25 mouse cellular contexts compared by ENCODE assay signal in genomic region chr5:132827555-132828333, GRCm38 (mm10).
A peak's percentile ranks its signal among the peaks of the same experiment; 100 is the strongest.
DNase-seq lines count a peak whose midpoint lies in the region; ATAC-seq and TF ChIP-seq lines count a peak whose summit lies in the region.
"Had no signal": no experiment of that assay in that cellular context is flagged by ENCODE, and none has a peak within 500 bp of the region (broad histone marks: within the 10 kb centered on the region; RNA-seq: fewer than 3 reads in every experiment).

No protein-coding gene starts in this region.

- H3K27me3 ChIP-seq in embryonic facial prominence, embryonic 13.5 days, result peaks cover 4% of the 10 kb centered on the region; the same call in 1 of the 2 replicates
- no peaks in the 10 kb centered on the region for H3K27me3 ChIP-seq in embryonic facial prominence, embryonic 10.5 days (replicated peaks; ENCODE audit: low read depth, poor library complexity, severe bottlenecking)
- H3K27me3 ChIP-seq in hindbrain, postnatal 0 days (ENCODE audit: insufficient read depth, low read length), result no peaks in the 10 kb centered on the region
- H3K27me3 ChIP-seq in hindbrain, embryonic 10.5 days (ENCODE audit: insufficient read depth, poor library complexity, severe bottlenecking), result no peaks in the 10 kb centered on the region
- H3K27me3 ChIP-seq in midbrain, embryonic 11.5 days (ENCODE audit: control insufficient read depth, insufficient read depth, low read length), result no peaks in the 10 kb centered on the region
- no peaks in the 10 kb centered on the region for H3K27me3 ChIP-seq in midbrain, embryonic 10.5 days (ENCODE audit: low read depth, poor library complexity, severe bottlenecking)
- no peaks in the 10 kb centered on the region for H3K27me3 ChIP-seq in limb, embryonic 14.5 days (ENCODE audit: control insufficient read depth, insufficient read depth, low read length)
- H3K27me3 ChIP-seq: megakaryocyte, embryonic 14.5 days; neural tube, embryonic 13.5 days had no signal

- WGBS in embryonic facial prominence, embryonic 13.5 days, result 57% methylated on average over 10 of the region's 10 CpGs
- 88% methylated on average over 10 of the region's 10 CpGs for WGBS in embryonic facial prominence, embryonic 10.5 days
- WGBS in hindbrain, postnatal 0 days, result 58% methylated on average over 10 of the region's 10 CpGs
- WGBS in hindbrain, embryonic 10.5 days, result 90% methylated on average over 10 of the region's 10 CpGs
- WGBS in midbrain, embryonic 11.5 days, result 90% methylated on average over 10 of the region's 10 CpGs
- 90% methylated on average over 10 of the region's 10 CpGs for WGBS in midbrain, embryonic 10.5 days
- WGBS in limb, embryonic 14.5 days, result 34% methylated on average over 10 of the region's 10 CpGs

- no peak for TF ChIP-seq POLR2A in limb, embryonic 14.5 days (IDR thresholded peaks at IDR 0.05; ENCODE audit: borderline replicate concordance, extremely low read depth, insufficient read depth, insufficient read length)

- DNase-seq in embryonic facial prominence, embryonic 10.5 days (ENCODE audit: low spot score), result no peak
- peak; percentile 40 for DNase-seq in hindbrain, postnatal 0 days (ENCODE audit: low spot score)
- no peak for DNase-seq in hindbrain, embryonic 10.5 days (ENCODE audit: low spot score)
- DNase-seq in midbrain, embryonic 11.5 days (ENCODE audit: low spot score, missing footprints), result peak; percentile 54
- DNase-seq in midbrain, embryonic 10.5 days (ENCODE audit: low spot score), result no peak
- peak; percentile 80 for DNase-seq in limb, embryonic 14.5 days (ENCODE audit: low spot score)
- no peak for DNase-seq in embryo, embryonic 10 days (ENCODE audit: low spot score)
- DNase-seq: adrenal gland, postnatal 10 days; cerebellum, adult 11-12 months; cerebellum, postnatal 14 days; gastrocnemius, postnatal 25 days; heart, adult 2 months; heart, postnatal 36 days; kidney, adult 11 months; lung, adult 18-20 months; right cerebral cortex, adult 18-20 months; spleen, adult 18-20 months; thymus, adult 2 months had no signal

- no peak overlapping the region for H3K9ac ChIP-seq in embryonic facial prominence, embryonic 13.5 days
- no peak overlapping the region for H3K9ac ChIP-seq in hindbrain, postnatal 0 days (replicated peaks; ENCODE audit: low read length)
- no peak overlapping the region for H3K9ac ChIP-seq in midbrain, embryonic 11.5 days (ENCODE audit: low read length)
- H3K9ac ChIP-seq in limb, embryonic 14.5 days (ENCODE audit: low read depth, low read length, severe bottlenecking), result no peak overlapping the region
- H3K9ac ChIP-seq: neural tube, embryonic 13.5 days had no signal

- H3K36me3 ChIP-seq in embryonic facial prominence, embryonic 13.5 days, result no peaks in the 10 kb centered on the region
- H3K36me3 ChIP-seq in embryonic facial prominence, embryonic 10.5 days (replicated peaks), result no peaks in the 10 kb centered on the region
- no peaks in the 10 kb centered on the region for H3K36me3 ChIP-seq in hindbrain, postnatal 0 days (ENCODE audit: insufficient read depth, low read length)
- H3K36me3 ChIP-seq in hindbrain, embryonic 10.5 days, result no peaks in the 10 kb centered on the region
- H3K36me3 ChIP-seq in midbrain, embryonic 11.5 days (ENCODE audit: control insufficient read depth, insufficient read depth, low read length), result no peaks in the 10 kb centered on the region
- H3K36me3 ChIP-seq in midbrain, embryonic 10.5 days, result no peaks in the 10 kb centered on the region
- no peaks in the 10 kb centered on the region for H3K36me3 ChIP-seq in limb, embryonic 14.5 days (ENCODE audit: control insufficient read depth, insufficient read depth, low read length)
- H3K36me3 ChIP-seq: neural tube, embryonic 13.5 days had no signal

- H3K4me2 ChIP-seq in embryonic facial prominence, embryonic 13.5 days, result no peak overlapping the region
- no peak overlapping the region for H3K4me2 ChIP-seq in hindbrain, postnatal 0 days (ENCODE audit: low read depth, low read length)
- no peak overlapping the region for H3K4me2 ChIP-seq in midbrain, embryonic 11.5 days
- 0 out of 2 replicates have a peak overlapping the region, but pooled peaks have one; percentile 3 for H3K4me2 ChIP-seq in limb, embryonic 14.5 days (replicated peaks; ENCODE audit: low read depth, low read length, severe bottlenecking)
- H3K4me2 ChIP-seq: liver, embryonic 11.5 days; neural tube, embryonic 13.5 days had no signal

- no peak overlapping the region for H3K4me3 ChIP-seq in embryonic facial prominence, embryonic 13.5 days
- H3K4me3 ChIP-seq in embryonic facial prominence, embryonic 10.5 days, result no peak overlapping the region
- no peak overlapping the region for H3K4me3 ChIP-seq in hindbrain, postnatal 0 days (ENCODE audit: low read length)
- H3K4me3 ChIP-seq in hindbrain, embryonic 10.5 days, result no peak overlapping the region
- no peak overlapping the region for H3K4me3 ChIP-seq in midbrain, embryonic 11.5 days (ENCODE audit: low read depth, low read length)
- no peak overlapping the region for H3K4me3 ChIP-seq in midbrain, embryonic 10.5 days
- H3K4me3 ChIP-seq in limb, embryonic 14.5 days (replicated peaks; ENCODE audit: low read length), result no peak overlapping the region
- H3K4me3 ChIP-seq: erythroblast, embryonic 14.5 days; heart, adult 2 months; megakaryocyte, embryonic 14.5 days; neural tube, embryonic 13.5 days had no signal

- ATAC-seq in embryonic facial prominence, embryonic 13.5 days (ENCODE audit: insufficient number of reproducible peaks, insufficient read depth, low FRiP score, low TSS enrichment, low read depth), result 0 out of 2 replicates have a peak, but pooled peaks have one; percentile 48
- no peak for ATAC-seq in hindbrain, postnatal 0 days
- no peak for ATAC-seq in midbrain, embryonic 11.5 days (ENCODE audit: low FRiP score)
- ATAC-seq in limb, embryonic 14.5 days (ENCODE audit: low FRiP score, low read depth), result peak; percentile 88
- ATAC-seq: forebrain, embryonic 16.5 days had no signal

- TF ChIP-seq CTCF in hindbrain, postnatal 0 days (IDR thresholded peaks at IDR 0.05; ENCODE audit: low read depth), result no peak

- no peaks in the 10 kb centered on the region for H3K9me3 ChIP-seq in embryonic facial prominence, embryonic 13.5 days
- H3K9me3 ChIP-seq in embryonic facial prominence, embryonic 10.5 days, result no peaks in the 10 kb centered on the region
- no peaks in the 10 kb centered on the region for H3K9me3 ChIP-seq in hindbrain, postnatal 0 days (ENCODE audit: low read length)
- H3K9me3 ChIP-seq in hindbrain, embryonic 10.5 days, result no peaks in the 10 kb centered on the region
- no peaks in the 10 kb centered on the region for H3K9me3 ChIP-seq in midbrain, embryonic 11.5 days (ENCODE audit: control insufficient read depth, low read length)
- H3K9me3 ChIP-seq in midbrain, embryonic 10.5 days (replicated peaks), result no peaks in the 10 kb centered on the region
- no peaks in the 10 kb centered on the region for H3K9me3 ChIP-seq in limb, embryonic 14.5 days (ENCODE audit: control insufficient read depth, low read length)
- H3K9me3 ChIP-seq: neural tube, embryonic 13.5 days had no signal

- H3K27ac ChIP-seq in embryonic facial prominence, embryonic 13.5 days, result peak overlapping the region; percentile 40
- H3K27ac ChIP-seq in embryonic facial prominence, embryonic 10.5 days (replicated peaks), result no peak overlapping the region
- no peak overlapping the region for H3K27ac ChIP-seq in hindbrain, postnatal 0 days
- no peak overlapping the region for H3K27ac ChIP-seq in hindbrain, embryonic 10.5 days
- H3K27ac ChIP-seq in midbrain, embryonic 11.5 days (ENCODE audit: low read depth, low read length), result no peak overlapping the region
- H3K27ac ChIP-seq in midbrain, embryonic 10.5 days (replicated peaks), result no peak overlapping the region
- no peak overlapping the region for H3K27ac ChIP-seq in limb, embryonic 14.5 days (replicated peaks; ENCODE audit: low read depth, low read length)
- H3K27ac ChIP-seq: heart, adult 2 months; kidney, postnatal 0 days; neural tube, embryonic 13.5 days had no signal

- peaks cover 13% of the 10 kb centered on the region for H3K4me1 ChIP-seq in embryonic facial prominence, embryonic 13.5 days
- H3K4me1 ChIP-seq in embryonic facial prominence, embryonic 10.5 days, result no peaks in the 10 kb centered on the region
- no peaks in the 10 kb centered on the region for H3K4me1 ChIP-seq in hindbrain, postnatal 0 days (ENCODE audit: insufficient read depth, low read length)
- H3K4me1 ChIP-seq in hindbrain, embryonic 10.5 days (replicated peaks), result no peaks in the 10 kb centered on the region
- H3K4me1 ChIP-seq in midbrain, embryonic 11.5 days (ENCODE audit: control insufficient read depth, insufficient read depth, low read length), result no peaks in the 10 kb centered on the region
- H3K4me1 ChIP-seq in midbrain, embryonic 10.5 days, result no peaks in the 10 kb centered on the region
- H3K4me1 ChIP-seq in limb, embryonic 14.5 days (ENCODE audit: control insufficient read depth, insufficient read depth, low read length), result peaks cover 11% of the 10 kb centered on the region
- H3K4me1 ChIP-seq: megakaryocyte, embryonic 14.5 days had no signal

Comparison
In these comparisons a context has a peak if more than half of its experiments do, and no peak if none do; other contexts are left out.
1. DNase-seq: peak in hindbrain, postnatal 0 days (single experiment), midbrain, embryonic 11.5 days (single experiment) and limb, embryonic 14.5 days (single experiment); none in embryonic facial prominence, embryonic 10.5 days (single experiment), hindbrain, embryonic 10.5 days (single experiment), midbrain, embryonic 10.5 days (single experiment) and embryo, embryonic 10 days (single experiment).
2. ATAC-seq: peak in embryonic facial prominence, embryonic 13.5 days (single experiment) and limb, embryonic 14.5 days (single experiment); none in hindbrain, postnatal 0 days (single experiment) and midbrain, embryonic 11.5 days (single experiment).